Mouse (Mus musculus) G1E (cell line): ENCODE results near the gene Celf2.

ENCODE experiments used
- CTCF ChIP-seq: IDR thresholded peaks from 2 replicates; pipeline ENCODE4 v1.5.1; 2012; ENCODE audit warnings: low read depth, low read length, inconsistent platforms, mixed read lengths
- GATA1 ChIP-seq: IDR thresholded peaks from 2 replicates; pipeline ENCODE4 v1.6.1; 2012; ENCODE audit warnings: borderline replicate concordance, low read length, inconsistent platforms, mixed read lengths

DNA sequence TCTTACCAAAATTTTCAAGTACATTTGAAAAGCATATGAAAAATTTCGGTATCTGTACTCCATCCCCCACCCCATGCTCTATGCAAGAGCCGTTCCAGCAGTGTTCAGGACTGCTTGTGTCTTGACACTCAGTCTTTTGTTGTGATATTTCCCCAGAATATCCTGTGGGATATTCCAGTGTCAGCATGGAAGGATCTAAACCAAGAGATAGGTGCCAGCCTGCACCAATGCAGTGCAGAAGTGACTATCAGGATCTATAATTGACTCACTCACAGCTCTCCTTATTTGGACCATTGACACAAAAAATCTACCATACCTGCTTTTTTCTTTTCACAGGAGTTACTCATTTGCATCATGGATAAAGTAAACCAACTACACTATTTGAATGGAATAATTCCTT is 116.9 kb downstream of the Celf2 start:
- no peak for TF ChIP-seq CTCF
- TF ChIP-seq GATA1 = no peak
